Mouse (Mus musculus) stomach, postnatal 0 days (tissue): ENCODE measurements around the gene Scn8a.

ENCODE experiments used
- CTCF ChIP-seq: IDR thresholded peaks from 2 replicates; pipeline ENCODE4 v1.5.1; 2016; ENCODE audit warnings: antibody characterized with exemption, low read depth, mild to moderate bottlenecking, moderate library complexity
- EP300 ChIP-seq: optimal IDR thresholded peaks from 2 replicates; pipeline ENCODE3; 2016; ENCODE audit warnings: antibody characterized with exemption

DNA sequence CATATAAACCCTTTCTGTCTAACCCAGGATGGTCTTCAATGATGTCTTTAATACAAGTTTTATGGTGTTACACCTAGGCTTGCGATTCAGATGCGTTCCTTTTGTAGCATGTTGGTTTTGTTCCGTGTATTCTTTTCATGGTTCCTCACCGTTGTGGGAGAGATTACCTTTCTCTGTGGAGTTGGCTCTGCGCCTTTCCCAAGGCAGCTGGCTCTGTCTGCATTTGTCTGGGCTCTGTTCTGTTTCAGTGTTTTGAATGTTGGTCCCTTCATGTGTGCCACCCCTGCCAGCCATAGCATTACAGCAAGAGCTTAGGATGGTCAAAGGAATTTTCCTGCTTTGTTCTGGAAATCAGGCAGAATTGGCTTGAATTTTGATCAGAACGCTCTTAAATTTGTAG, 14.8 kb downstream of the Scn8a start:
- TF ChIP-seq CTCF, result no peak
- no peak for TF ChIP-seq EP300
